Mouse (Mus musculus): ENCODE data around the gene Cpt1a. TPM values are rescaled to one million over a fixed set of nuclear protein-coding genes. Genes with fewer than 3 reads are reported as not detected.

Cpt1a gene
- 18.9 and 20.1 TPM in 2 replicates for polyA plus RNA-seq (2012; rRNA removed)

GRCm38 (mm10) chr19:3322261-3322969 is at the start of gene Cpt1a:
Cpt1a (plus strand) TSS chr19:3322334.

GRCm38 (mm10) chr19:3282572-3283467 is 39.3 kb upstream of the Cpt1a start, which contains the start of the genes Mrpl21 and Ighmbp2:
Mrpl21 (plus strand) TSS chr19:3282901.
Ighmbp2 (minus strand) TSS chr19:3283017.

DNA sequence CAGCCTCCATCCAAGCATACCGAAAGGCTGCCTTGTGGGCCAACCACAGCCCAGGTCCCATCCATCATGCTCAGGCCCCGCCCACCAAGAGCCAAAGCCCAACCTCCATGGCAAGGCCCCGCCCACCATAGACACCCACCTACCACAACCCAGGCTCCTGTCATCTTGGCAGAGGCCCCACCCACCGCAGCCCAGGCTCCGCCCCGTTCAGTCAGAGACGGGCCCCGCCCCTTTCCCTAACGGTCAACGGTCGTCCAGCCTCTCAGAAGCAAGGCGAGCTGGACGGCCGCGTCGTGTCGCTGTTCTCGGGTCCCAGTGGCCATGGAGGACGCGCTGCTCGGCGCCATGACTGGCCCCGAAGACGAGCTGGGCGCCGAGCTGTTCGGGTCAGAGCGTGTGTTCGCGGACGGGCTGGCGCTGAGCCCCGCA is 66.5 kb downstream of the Cpt1a start, which contains the start of gene Tesmin:
Gene Tesmin, plus strand, starts transcription at position 229 of the 429 bp plus-strand sequence.

GRCm38 (mm10) chr19:3414268-3414733 is 92.2 kb downstream of the Cpt1a start, which contains the start of gene Gal:
Gal (minus strand) TSS chr19:3414544.

Other genes starting within 250 kb of the Cpt1a start
- 67.8 and 70.8 TPM in 2 replicates for gene Mrpl21, start 39.4 kb upstream of the Cpt1a start, polyA plus RNA-seq (2012; rRNA removed)
- gene Ighmbp2, start 39.3 kb upstream of the Cpt1a start, polyA plus RNA-seq (2012; rRNA removed) = 9.1 and 10.8 TPM in 2 replicates
- 0.34 and 0.45 TPM in 2 replicates for gene Tesmin, start 66.5 kb downstream of the Cpt1a start, polyA plus RNA-seq (2012; rRNA removed)
- 4.4 and 12.0 TPM in 2 replicates for gene Gal, start 92.2 kb downstream of the Cpt1a start, polyA plus RNA-seq (2012; rRNA removed)

Data from central nervous system, embryonic 14 days (tissue).